Mouse (Mus musculus) C2C12 (cell line): ENCODE data around the gene Dgkg. TPM values are rescaled to one million over a fixed set of nuclear protein-coding genes. Genes with fewer than 3 reads are reported as not detected.

ENCODE experiments used
- H3K27me3 ChIP-seq: one replicate; pipeline ENCODE4 v1.6.1; 2011; ENCODE audit not compliant: control insufficient read depth, insufficient read depth, insufficient read length
- H3K36me3 ChIP-seq: one replicate; pipeline ENCODE4 v1.6.1; 2011; ENCODE audit not compliant: control insufficient read depth, insufficient read depth
- H3K4me3 ChIP-seq: one replicate; pipeline ENCODE4 v1.5.1; 2011; ENCODE audit warnings: mild to moderate bottlenecking, control low read depth; ENCODE audit not compliant: poor library complexity, insufficient read depth, severe bottlenecking
- H3K79me2 ChIP-seq: one replicate; pipeline ENCODE4 v1.6.1; 2011; ENCODE audit not compliant: control insufficient read depth, insufficient read depth
- H3K79me3 ChIP-seq: one replicate; pipeline ENCODE4 v1.6.1; 2011; ENCODE audit warnings: low read depth, control low read depth
- H3ac ChIP-seq: one replicate; pipeline ENCODE3; 2011; ENCODE audit warnings: low read depth; ENCODE audit not compliant: control insufficient read depth, insufficient read length
- CEBPB ChIP-seq: IDR thresholded peaks from one replicate; pipeline ENCODE4 v1.6.1; 2011; ENCODE audit warnings: low read depth, mild to moderate bottlenecking, control low read depth, moderate library complexity
- CTCF ChIP-seq: IDR thresholded peaks from one replicate; pipeline ENCODE4 v1.5.1; 2011; ENCODE audit not compliant: control insufficient read depth, insufficient read depth, insufficient read length
- FOSL1 ChIP-seq: IDR thresholded peaks from one replicate; pipeline ENCODE4 v1.8.0; 2011; ENCODE audit warnings: mild to moderate bottlenecking, low read length; ENCODE audit not compliant: poor library complexity, insufficient read depth, severe bottlenecking
- MAX ChIP-seq: IDR thresholded peaks from one replicate; pipeline ENCODE4 v1.6.1; 2011; ENCODE audit warnings: mild to moderate bottlenecking, control low read depth
- MYOD1 ChIP-seq: IDR thresholded peaks from one replicate; pipeline ENCODE4 v1.6.1; 2011; ENCODE audit warnings: low read depth; ENCODE audit not compliant: control insufficient read depth, insufficient read length
- MYOG ChIP-seq: IDR thresholded peaks from one replicate; pipeline ENCODE4 v1.6.1; 2011; ENCODE audit not compliant: control insufficient read depth, insufficient read length; ENCODE audit errors: extremely low read depth
- USF1 ChIP-seq: IDR thresholded peaks from one replicate; pipeline ENCODE4 v1.6.1; 2011; ENCODE audit warnings: low read depth, mild to moderate bottlenecking, control low read depth, moderate library complexity
- polyA plus RNA-seq: library from polyadenylated mRNA; unstranded; fragments of >200 nt; fragmentation: generic; extraction: Trizol; gene quantifications from one replicate; pipeline ENCODE4 v1.2.1, GENCODE M21; 2012; ENCODE audit warnings: missing spikeins

The Dgkg gene
- polyA plus RNA-seq, 1 experiment, result 0.01 TPM

- Histone ChIP-seq H3K4me3 (no peak overlapping the region), H3K27me3 (peaks cover 3% of the 10 kb centered on the region), H3K79me3 (no peaks in the 10 kb centered on the region)
Measured at GRCm38 (mm10) chr16:22674164-22674563, 17.1 kb upstream of the Dgkg start.

GRCm38 (mm10) chr16:22664033-22664432 is 7.0 kb upstream of the Dgkg start:
- Histone ChIP-seq H3K27me3 (peaks cover 3% of the 10 kb centered on the region), H3K36me3 (no peaks in the 10 kb centered on the region), H3K4me3 (no peak overlapping the region)

More at GRCm38 (mm10) chr16:22674164-22674563, 17.1 kb upstream of the Dgkg start:
- no peaks in the 10 kb centered on the region for H3K36me3 ChIP-seq
- no peak overlapping the region for H3ac ChIP-seq
- H3K79me2 ChIP-seq, result no peaks in the 10 kb centered on the region
- no peak for TF ChIP-seq FOSL1
- TF ChIP-seq MYOD1, result no peak
- no peak for TF ChIP-seq CEBPB
- TF ChIP-seq USF1, result no peak
- TF ChIP-seq MYOG, result no peak
- TF ChIP-seq MAX, result no peak
- no peak for TF ChIP-seq CTCF

GRCm38 (mm10) chr16:22663136-22663535 is 6.1 kb upstream of the Dgkg start:
- H3ac ChIP-seq, result no peak overlapping the region
- no peak for TF ChIP-seq MYOD1
- no peak for TF ChIP-seq CTCF
- TF ChIP-seq MAX, result no peak
- TF ChIP-seq USF1, result no peak
- no peak for TF ChIP-seq MYOG

More at GRCm38 (mm10) chr16:22664033-22664432, 7.0 kb upstream of the Dgkg start:
- no peaks in the 10 kb centered on the region for H3K79me2 ChIP-seq
- no peak for TF ChIP-seq MAX
- TF ChIP-seq FOSL1, result no peak
- no peak for TF ChIP-seq MYOG
- no peak for TF ChIP-seq CEBPB
- no peak for TF ChIP-seq CTCF
- TF ChIP-seq MYOD1, result no peak
- no peak for TF ChIP-seq USF1
- no peak overlapping the region for H3ac ChIP-seq
- H3K79me3 ChIP-seq, result no peaks in the 10 kb centered on the region

GRCm38 (mm10) chr16:22661076-22661475 is 4.1 kb upstream of the Dgkg start:
- Histone ChIP-seq H3K79me3 (no peaks in the 10 kb centered on the region), H3K27me3 (peaks cover 13% of the 10 kb centered on the region), H3K79me2 (no peaks in the 10 kb centered on the region), H3K4me3 (no peak overlapping the region), H3ac (no peak overlapping the region), H3K36me3 (no peaks in the 10 kb centered on the region)
- no peak for TF ChIP-seq MYOG
- TF ChIP-seq MYOD1, result no peak
- no peak for TF ChIP-seq CEBPB
- no peak for TF ChIP-seq FOSL1
- no peak for TF ChIP-seq CTCF
- no peak for TF ChIP-seq USF1
- no peak for TF ChIP-seq MAX

More at GRCm38 (mm10) chr16:22663136-22663535, 6.1 kb upstream of the Dgkg start:
- no peaks in the 10 kb centered on the region for H3K36me3 ChIP-seq
- no peaks in the 10 kb centered on the region for H3K79me3 ChIP-seq
- H3K27me3 ChIP-seq, result peaks cover 3% of the 10 kb centered on the region
- no peak overlapping the region for H3K4me3 ChIP-seq
- no peaks in the 10 kb centered on the region for H3K79me2 ChIP-seq

GRCm38 (mm10) chr16:22657874-22658789 is 1.1 kb upstream of the Dgkg start:
- H3K79me3 ChIP-seq, result no peaks in the 10 kb centered on the region
- TF ChIP-seq MAX, result no peak
- no peak for TF ChIP-seq CEBPB
- no peak for TF ChIP-seq MYOD1
- no peak for TF ChIP-seq MYOG
- no peak for TF ChIP-seq USF1
- TF ChIP-seq FOSL1, result no peak
- TF ChIP-seq CTCF, result no peak
- H3K36me3 ChIP-seq, result no peaks in the 10 kb centered on the region
- no peak overlapping the region for H3ac ChIP-seq
- no peaks in the 10 kb centered on the region for H3K79me2 ChIP-seq
- peaks cover 13% of the 10 kb centered on the region for H3K27me3 ChIP-seq
- no peak overlapping the region for H3K4me3 ChIP-seq

- no peak for TF ChIP-seq CEBPB
- no peak for TF ChIP-seq MYOD1
- no peak for TF ChIP-seq MYOG
- no peak for TF ChIP-seq FOSL1
- no peak for TF ChIP-seq USF1
- no peak for TF ChIP-seq MAX
- TF ChIP-seq CTCF, result no peak
- H3K36me3 ChIP-seq, result no peaks in the 10 kb centered on the region
- H3K27me3 ChIP-seq, result peaks cover 13% of the 10 kb centered on the region
- H3K79me3 ChIP-seq, result no peaks in the 10 kb centered on the region
- H3K79me2 ChIP-seq, result no peaks in the 10 kb centered on the region
- H3K4me3 ChIP-seq, result no peak overlapping the region
- no peak overlapping the region for H3ac ChIP-seq
Measured at GRCm38 (mm10) chr16:22655812-22656211, 1.2 kb downstream of the Dgkg start.
